Mouse (Mus musculus): ENCODE results near the gene Pfdn2. TPM values are rescaled to one million over a fixed set of nuclear protein-coding genes. Genes with fewer than 3 reads are reported as not detected.

The Pfdn2 gene
- polyA plus RNA-seq, 1 experiment from 2014 or later: 164 TPM

DNA sequence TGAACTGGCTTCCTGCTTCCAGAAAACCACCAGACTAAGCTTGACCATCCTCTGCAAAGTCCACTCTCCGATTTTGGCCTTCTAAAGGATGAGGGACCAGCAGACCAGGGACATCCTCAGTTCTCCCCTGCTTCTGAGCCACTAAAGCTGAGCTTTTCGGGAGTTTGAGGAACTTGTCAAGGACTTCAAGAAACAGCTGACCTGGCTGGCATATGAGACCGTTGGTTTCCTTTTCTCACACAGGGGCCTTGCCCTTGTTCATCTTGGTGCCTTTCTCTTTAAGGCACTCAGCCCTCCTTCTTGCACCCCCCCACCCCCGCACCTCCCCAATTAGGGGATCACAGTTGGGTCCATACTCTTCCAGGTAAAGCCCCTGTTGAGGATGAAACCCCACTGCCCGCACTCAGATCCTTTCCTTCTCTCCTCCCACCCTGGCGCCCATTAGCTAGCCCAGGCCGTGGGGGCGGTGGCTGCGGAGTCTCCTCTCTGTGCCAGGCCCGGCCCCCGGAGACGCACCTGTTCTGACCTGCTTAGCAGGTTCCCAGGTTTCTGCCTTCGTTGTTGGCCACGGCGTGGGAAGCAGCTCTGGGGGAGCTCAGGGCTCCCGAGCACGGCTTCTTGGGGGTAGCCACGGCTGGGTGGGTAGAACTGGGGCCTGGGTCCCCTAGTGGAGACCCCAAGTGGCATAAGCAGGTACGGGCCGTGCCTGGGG is 24.5 kb downstream of the Pfdn2 start, which contains the start of gene Nectin4:
Gene Nectin4 (plus strand): TSS at position 255 of the 712 bp plus-strand sequence.
- POLR2A ChIA-PET: no interaction called here
- H3K27me3 ChIP-seq: no peaks in the 10 kb centered on the region
- in situ Hi-C loops (cut with MboI; ENCODE audit: low pct_unique_long_range_greater_than_20kb): no loop called here
- CTCF ChIA-PET: interaction anchor here (1.4 to 1.8 kb wide), 3 partner anchors 10 to 109 kb away, joined by 3 read pairs; no protein-coding TSS in a partner anchor
- ATAC-seq (no peak), DNase-seq (ENCODE audit: low read depth, low spot score) (no peak)
- no peak for TF ChIP-seq CTCF (IDR thresholded peaks at IDR 0.05)

DNA sequence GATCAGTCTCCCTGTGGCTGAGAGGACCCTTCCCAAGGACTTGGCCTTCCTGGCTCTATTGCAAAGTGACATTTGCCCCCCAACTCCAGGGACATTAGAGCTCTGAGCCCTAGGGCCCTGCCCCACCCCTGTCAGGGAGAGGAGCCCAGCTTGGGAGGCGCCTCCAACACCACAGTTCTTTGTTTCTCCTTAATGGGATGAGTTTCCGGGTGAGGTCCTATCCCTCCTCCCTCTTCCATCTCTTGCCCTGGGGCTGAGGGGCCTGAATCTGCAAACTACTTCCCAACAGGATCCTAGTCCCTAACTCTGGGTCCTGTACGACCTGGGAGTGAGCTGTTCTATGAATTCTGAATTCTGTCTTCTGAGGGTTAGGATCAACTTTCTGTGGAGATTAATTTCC is 27.4 kb downstream of the Pfdn2 start:
- ATAC-seq: no peak
- no peak for TF ChIP-seq CTCF (IDR thresholded peaks at IDR 0.05)
- in situ Hi-C loops (cut with MboI; ENCODE audit: low pct_unique_long_range_greater_than_20kb): no loop called here
- POLR2A ChIA-PET: interaction anchor here (1.0 kb wide), 1 partner anchor 25 kb away, joined by 3 read pairs; no protein-coding TSS in a partner anchor
- CTCF ChIA-PET: interaction anchor here (0.5 to 0.6 kb wide), 2 partner anchors 106 to 107 kb away, joined by 3 to 4 read pairs; no protein-coding TSS in a partner anchor
- DNase-seq (ENCODE audit: low read depth, low spot score): no peak
- H3K27me3 ChIP-seq: no peaks in the 10 kb centered on the region

DNA sequence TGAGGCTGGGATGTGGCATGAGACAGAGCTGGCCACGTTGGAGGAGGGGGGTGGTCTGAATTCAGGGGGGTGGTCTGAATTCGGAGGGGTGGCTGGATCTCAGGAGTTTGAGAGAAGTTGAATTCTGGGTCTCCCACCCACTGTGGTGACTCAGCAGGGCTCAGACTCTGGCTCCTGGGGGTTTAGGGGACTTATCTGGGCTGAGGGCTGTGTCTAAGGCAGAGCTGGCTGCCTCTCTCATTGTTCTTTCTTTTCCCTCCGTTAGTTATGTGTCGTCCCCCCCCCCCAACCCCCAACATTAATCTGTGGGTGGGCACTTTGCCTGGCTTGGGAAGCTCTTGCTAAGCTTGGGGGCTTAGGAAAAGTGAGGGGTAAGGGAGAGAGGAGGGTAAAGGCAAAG is 28.5 kb downstream of the Pfdn2 start:
- POLR2A ChIA-PET: no interaction called here
- no peak for ATAC-seq

DNA sequence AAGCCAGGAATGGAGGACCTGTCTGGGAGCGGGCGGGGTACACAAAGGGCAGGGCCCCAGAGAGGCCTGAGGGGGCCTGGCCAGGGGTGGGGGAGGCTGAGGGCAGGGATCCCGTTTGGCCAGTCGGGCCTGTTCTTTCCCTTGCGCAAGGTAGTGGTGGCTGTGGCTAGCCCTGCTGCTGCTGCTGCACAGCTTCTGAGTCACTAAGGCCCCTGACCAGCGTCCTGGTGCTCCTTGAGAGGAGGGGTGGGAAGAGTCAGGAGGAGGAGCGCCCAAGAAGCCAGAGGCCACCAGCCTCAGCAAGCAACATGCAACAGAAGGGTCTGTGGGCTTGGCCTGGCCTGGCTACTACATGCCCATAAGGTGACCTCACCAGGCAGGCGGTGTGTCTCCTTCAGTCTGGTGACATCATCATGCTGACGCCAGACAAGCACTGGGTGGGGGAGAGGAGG is 30.2 kb downstream of the Pfdn2 start:
- peak; percentile 58 for ATAC-seq
- CTCF ChIA-PET: interaction anchor here (0.9 kb wide), 1 partner anchor 35 kb away, joined by 3 read pairs; the partner anchor contains the start of gene Usf1
- DNase-seq (ENCODE audit: low read depth, low spot score): no peak
- in situ Hi-C loops (cut with MboI; ENCODE audit: low pct_unique_long_range_greater_than_20kb): no loop called here
- no peak for TF ChIP-seq CTCF (IDR thresholded peaks at IDR 0.05)
- POLR2A ChIA-PET: no interaction called here
- peaks cover 4% of the 10 kb centered on the region for H3K27me3 ChIP-seq

More for the DNA sequence above, 28.5 kb downstream of the Pfdn2 start:
- CTCF ChIA-PET: no interaction called here
- in situ Hi-C loops (cut with MboI; ENCODE audit: low pct_unique_long_range_greater_than_20kb): no loop called here
- TF ChIP-seq CTCF (IDR thresholded peaks at IDR 0.05): no peak
- DNase-seq (ENCODE audit: low read depth, low spot score): no peak
- no peaks in the 10 kb centered on the region for H3K27me3 ChIP-seq

DNA sequence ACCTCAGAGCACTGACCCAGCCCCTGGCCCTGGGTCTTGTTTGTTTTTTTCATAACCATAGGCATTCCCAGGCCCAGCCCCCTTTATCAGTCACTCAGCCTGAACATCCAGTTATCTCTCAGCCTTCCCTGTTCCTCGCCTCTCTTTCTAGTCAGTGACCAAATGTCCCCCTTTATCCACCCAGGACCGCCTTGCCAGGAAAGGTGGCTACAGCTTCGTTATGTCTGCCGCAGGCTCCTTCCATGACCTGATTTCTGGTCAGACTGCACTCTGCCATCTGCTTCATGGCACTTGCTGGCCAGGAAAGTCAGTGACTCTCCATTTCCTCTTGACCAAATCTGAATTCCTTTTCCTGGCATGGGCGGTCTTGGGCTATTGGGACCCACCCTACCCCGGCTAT is 32.8 kb downstream of the Pfdn2 start:
- ChIA-PET CTCF (no interaction called here), POLR2A (no interaction called here)
- no peak for DNase-seq (ENCODE audit: low read depth, low spot score)
- peaks cover 4% of the 10 kb centered on the region for H3K27me3 ChIP-seq
- in situ Hi-C loops (cut with MboI; ENCODE audit: low pct_unique_long_range_greater_than_20kb): no loop called here
- TF ChIP-seq CTCF (IDR thresholded peaks at IDR 0.05): no peak
- no peak for ATAC-seq

DNA sequence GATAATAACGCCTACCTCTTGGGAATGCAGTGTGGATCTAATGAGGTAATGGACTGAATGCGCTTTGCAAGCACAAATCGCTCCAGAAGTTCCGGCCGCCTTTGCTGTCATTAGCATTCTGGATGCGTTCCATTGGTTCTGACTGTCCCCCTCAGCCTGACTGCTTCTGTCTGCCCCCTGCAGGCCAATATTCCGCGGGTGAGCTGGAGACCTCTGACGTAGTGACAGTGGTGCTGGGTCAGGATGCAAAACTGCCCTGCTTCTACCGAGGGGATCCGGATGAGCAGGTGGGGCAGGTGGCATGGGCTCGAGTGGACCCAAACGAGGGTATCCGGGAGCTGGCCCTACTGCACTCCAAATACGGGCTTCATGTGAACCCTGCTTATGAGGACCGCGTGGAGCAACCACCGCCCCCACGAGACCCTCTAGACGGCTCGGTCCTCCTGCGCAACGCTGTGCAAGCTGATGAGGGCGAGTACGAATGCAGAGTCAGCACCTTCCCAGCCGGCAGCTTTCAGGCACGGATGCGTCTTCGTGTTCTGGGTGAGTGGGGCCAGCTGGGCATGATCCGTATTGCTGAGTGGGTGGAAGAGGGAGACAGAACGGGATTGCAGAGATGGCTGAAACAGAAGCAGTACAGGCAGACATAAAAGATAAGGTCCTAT is 34.6 kb downstream of the Pfdn2 start:
- ChIA-PET POLR2A (no interaction called here), CTCF (interaction anchor here (0.7 to 2.6 kb wide), 8 partner anchors 9 to 115 kb away, joined by 3 to 15 read pairs (median 4); partner anchors contain the start of genes Arhgap30 and Nectin4)
- peak; percentile 70 for ATAC-seq
- no peak for TF ChIP-seq CTCF (IDR thresholded peaks at IDR 0.05)
- no peak for DNase-seq (ENCODE audit: low read depth, low spot score)
- H3K27me3 ChIP-seq: peaks cover 4% of the 10 kb centered on the region
- in situ Hi-C loops (cut with MboI; ENCODE audit: low pct_unique_long_range_greater_than_20kb): no loop called here

DNA sequence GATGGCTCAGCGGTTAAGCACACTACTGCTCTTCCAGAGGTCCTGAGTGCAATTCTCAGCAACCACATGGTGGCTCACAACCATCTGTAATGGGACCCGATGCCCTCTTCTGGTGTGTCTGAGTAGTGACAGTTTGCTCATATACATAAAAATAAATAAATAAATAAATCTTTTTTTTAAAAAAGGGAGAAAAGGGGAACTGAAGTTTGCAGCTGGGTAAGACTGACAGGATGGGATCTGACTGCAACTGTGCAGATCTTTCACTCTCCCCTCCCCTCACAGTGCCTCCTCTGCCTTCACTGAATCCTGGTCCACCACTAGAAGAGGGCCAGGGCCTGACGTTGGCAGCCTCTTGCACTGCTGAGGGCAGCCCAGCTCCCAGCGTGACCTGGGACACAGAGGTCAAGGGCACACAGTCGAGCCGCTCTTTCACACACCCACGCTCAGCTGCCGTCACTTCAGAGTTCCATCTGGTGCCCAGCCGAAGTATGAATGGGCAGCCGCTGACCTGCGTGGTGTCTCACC is 36.7 kb downstream of the Pfdn2 start:
- no peak for DNase-seq (ENCODE audit: low read depth, low spot score)
- POLR2A ChIA-PET: no interaction called here
- in situ Hi-C loops (cut with MboI; ENCODE audit: low pct_unique_long_range_greater_than_20kb): no loop called here
- CTCF ChIA-PET: interaction anchor here (1.1 to 1.9 kb wide), 2 partner anchors 58 to 66 kb away, joined by 3 to 5 read pairs; no protein-coding TSS in a partner anchor
- no peak for TF ChIP-seq CTCF (IDR thresholded peaks at IDR 0.05)
- no peak for ATAC-seq
- peaks cover 4% of the 10 kb centered on the region for H3K27me3 ChIP-seq

DNA sequence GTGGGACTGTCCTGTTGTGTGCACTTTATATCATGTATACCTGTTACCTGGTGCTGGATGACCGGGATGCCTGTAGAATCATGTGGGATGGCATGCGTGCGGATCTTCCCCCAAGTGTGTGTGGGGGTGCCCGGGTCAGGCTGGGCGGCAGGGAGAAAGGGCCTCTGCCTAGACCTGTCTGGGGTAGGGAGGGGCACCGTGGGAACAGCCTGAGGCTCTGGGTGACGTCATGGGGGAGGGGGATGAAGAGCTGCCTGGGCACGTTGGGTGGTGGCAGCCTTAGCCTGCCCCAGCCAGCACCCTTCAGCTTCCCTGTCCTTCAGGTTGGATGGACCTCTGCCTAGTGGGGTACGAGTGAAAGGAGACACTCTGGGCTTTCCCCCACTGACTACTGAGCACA is 38.9 kb downstream of the Pfdn2 start:
- DNase-seq (ENCODE audit: low read depth, low spot score): no peak
- CTCF ChIA-PET: interaction anchor here (1.4 kb wide), 1 partner anchor 24 kb away, joined by 3 read pairs; the partner anchor contains the start of gene Klhdc9

DNA sequence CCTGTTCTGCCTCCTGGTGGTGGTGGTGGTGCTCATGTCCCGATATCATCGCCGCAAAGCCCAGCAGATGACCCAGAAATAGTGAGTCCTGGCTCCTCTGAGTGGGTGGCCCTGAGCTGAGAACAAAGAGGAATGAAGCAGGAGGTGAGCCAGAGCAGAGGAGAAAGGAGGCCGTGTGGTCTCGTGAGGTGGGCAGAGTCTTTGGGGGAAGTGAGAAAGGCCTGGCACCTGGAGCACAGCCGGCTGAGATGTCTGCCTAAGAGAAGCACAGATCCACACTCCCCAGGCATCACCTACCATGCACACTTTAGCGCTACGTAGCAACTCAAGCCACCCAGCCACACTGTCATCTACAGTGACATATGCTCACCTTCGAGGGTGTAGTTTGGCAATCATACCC is 39.7 kb downstream of the Pfdn2 start:
- in situ Hi-C loops (cut with MboI; ENCODE audit: low pct_unique_long_range_greater_than_20kb): no loop called here
- ChIA-PET CTCF (interaction anchor here (1.4 kb wide), 1 partner anchor 25 kb away, joined by 3 read pairs; the partner anchor contains the start of gene Klhdc9), POLR2A (no interaction called here)
- no peak for TF ChIP-seq CTCF (IDR thresholded peaks at IDR 0.05)
- peaks cover 3% of the 10 kb centered on the region for H3K27me3 ChIP-seq
- DNase-seq (ENCODE audit: low read depth, low spot score) (no peak), ATAC-seq (no peak)

More for the DNA sequence above, 38.9 kb downstream of the Pfdn2 start:
- TF ChIP-seq CTCF (IDR thresholded peaks at IDR 0.05): no peak
- POLR2A ChIA-PET: no interaction called here
- in situ Hi-C loops (cut with MboI; ENCODE audit: low pct_unique_long_range_greater_than_20kb): no loop called here
- no peak for ATAC-seq
- H3K27me3 ChIP-seq: peaks cover 4% of the 10 kb centered on the region

DNA sequence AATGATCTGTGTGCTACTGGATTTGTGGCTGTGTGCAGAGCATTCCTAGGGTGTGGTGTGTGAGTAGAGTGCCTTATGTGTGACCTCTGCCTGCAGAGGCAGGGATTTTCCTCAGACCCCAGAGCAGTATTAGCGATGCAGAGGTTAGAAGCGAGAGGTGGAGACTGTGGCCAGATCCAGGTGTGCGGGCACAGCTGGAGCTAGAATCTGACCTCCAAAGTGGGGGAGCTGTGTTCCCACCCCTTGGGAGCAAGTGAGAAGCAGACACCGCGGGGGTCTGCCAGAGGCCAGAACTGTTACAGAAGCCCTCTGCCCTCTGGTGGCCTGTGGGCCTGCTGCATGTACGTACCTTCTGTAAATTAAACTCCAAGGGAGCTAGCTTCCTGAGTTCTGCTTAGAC is 41.6 kb downstream of the Pfdn2 start:
- POLR2A ChIA-PET: no interaction called here
- in situ Hi-C loops (cut with MboI; ENCODE audit: low pct_unique_long_range_greater_than_20kb): no loop called here
- no peak for DNase-seq (ENCODE audit: low read depth, low spot score)
- ATAC-seq: peak; percentile 53
- TF ChIP-seq CTCF (IDR thresholded peaks at IDR 0.05): no peak
- CTCF ChIA-PET: interaction anchor here (1.0 to 1.5 kb wide), 2 partner anchors 29 to 62 kb away, joined by 3 read pairs; no protein-coding TSS in a partner anchor
- H3K27me3 ChIP-seq: no peaks in the 10 kb centered on the region

Data from Patski (cell line).